Mouse (Mus musculus) heart, postnatal 14 days (tissue): ENCODE measurements around the gene Neurl2. TPM values are rescaled to one million over a fixed set of nuclear protein-coding genes. Genes with fewer than 3 reads are reported as not detected.
"Not testable (repeated sequence)": the region's sequence is repeated elsewhere in the genome, so short reads cannot be mapped to it uniquely, and the experiment has no call there.

Experiments
- DNase-seq, 2 experiments: peaks; one replicate each; pipeline ENCODE4 v3.0.0; 2021 to 2022
- intact Hi-C: fragments of 180-260 bp; cut with DNase I; formaldehyde crosslinking; loops from one replicate; pipeline ENCODE4 v1.15.1; 2025
- total RNA-seq, 2 experiments: library from RNA; stranded (reverse); gene quantifications; 2 replicates each; pipeline ENCODE4 v1.2.3; 2021

Gene Neurl2
- total RNA-seq, 2 experiments from 2014 or later, result 34.6 to 34.7 TPM

GRCm38 (mm10) chr2:164823969-164824368 lies 9.3 kb downstream of the Neurl2 start:
- intact Hi-C loops, result loop anchor here (10.0 kb wide), 1 partner anchor 211 kb away; the partner anchor contains the start of gene Ncoa5
- no peak for DNase-seq

DNA sequence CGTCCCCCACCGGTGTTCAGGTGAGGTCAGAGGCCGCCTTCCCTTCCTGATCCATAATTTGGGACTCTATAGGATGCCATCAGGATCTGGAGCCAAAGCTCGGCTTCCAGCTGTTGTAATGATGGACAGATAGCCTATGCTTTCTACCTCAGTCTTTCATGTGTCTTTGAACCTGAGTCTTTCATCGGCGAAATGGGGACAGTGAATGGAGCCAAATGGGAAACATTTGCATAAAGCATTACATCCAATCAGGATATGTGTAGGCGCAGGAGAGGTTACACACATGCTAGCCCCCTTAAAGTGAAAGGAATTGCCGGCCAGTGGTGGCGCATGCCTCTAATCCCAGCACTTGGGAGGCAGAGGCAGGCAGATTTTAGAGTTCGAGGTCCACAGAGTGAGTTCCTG lies 10.1 kb downstream of the Neurl2 start:
- intact Hi-C loops, result loop anchor here (10.0 kb wide), 1 partner anchor 212 kb away; the partner anchor contains the start of gene Ncoa5
- DNase-seq, result no peak

- peak; percentile 99 to 100 for DNase-seq
- intact Hi-C loops, result loop anchor here (10.0 kb wide), 1 partner anchor 212 kb away; the partner anchor contains the start of gene Ncoa5
Measured at GRCm38 (mm10) chr2:164822636-164823165, 10.6 kb downstream of the Neurl2 start, which contains the start of gene Zswim1. Gene Zswim1 (plus strand): TSS chr2:164822686.

GRCm38 (mm10) chr2:164821060-164821459 lies 12.2 kb downstream of the Neurl2 start:
- no peak for DNase-seq
- intact Hi-C loops, result loop anchor here (10.0 kb wide), 1 partner anchor 214 kb away; the partner anchor contains the start of gene Ncoa5

DNA sequence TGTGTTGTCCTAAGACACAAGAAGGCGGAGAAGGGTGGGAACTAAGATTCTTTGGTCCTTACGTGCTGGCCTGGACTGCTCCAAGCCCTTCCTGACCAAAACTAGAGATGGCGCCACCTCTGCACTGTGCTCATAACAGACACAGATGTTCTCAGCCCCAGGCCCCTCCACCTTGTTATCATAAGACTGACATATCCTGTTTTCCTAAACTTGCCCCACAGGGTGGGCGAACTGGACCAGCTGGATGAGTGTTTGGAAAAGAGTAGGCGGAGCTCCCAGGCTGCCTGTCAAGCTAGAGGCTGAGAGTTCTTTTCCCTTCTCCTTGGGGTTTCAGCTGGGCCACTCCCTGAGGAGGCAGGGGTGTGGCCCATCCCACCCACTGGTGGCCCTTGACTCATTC lies 15.6 kb downstream of the Neurl2 start:
- intact Hi-C loops, result no loop called here
- DNase-seq, result no peak

DNA sequence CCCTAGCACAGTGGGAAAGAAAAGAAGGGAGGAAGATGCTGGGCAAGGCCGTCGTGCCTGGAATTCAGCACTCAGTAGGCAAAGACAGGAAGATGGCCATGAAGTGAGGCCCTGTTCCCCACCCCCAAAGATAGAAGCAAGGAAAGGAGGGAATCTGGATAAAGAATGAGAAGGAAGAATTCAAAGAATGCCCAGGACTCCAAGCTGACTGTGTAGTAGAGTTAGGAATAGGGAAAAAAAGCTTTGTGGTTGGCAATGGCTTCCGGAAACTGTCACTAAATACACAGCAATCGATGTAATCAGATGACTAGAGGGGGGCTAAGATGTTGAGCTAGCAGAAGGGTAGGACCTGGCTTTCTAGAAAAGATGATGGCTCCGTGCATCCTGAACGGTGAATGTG lies 16.1 kb downstream of the Neurl2 start:
- intact Hi-C loops, result no loop called here
- DNase-seq, result no peak

GRCm38 (mm10) chr2:164815821-164816220 lies 17.4 kb downstream of the Neurl2 start:
- no peak for DNase-seq
- intact Hi-C loops, result no loop called here

GRCm38 (mm10) chr2:164815348-164815747 lies 17.9 kb downstream of the Neurl2 start:
- intact Hi-C loops, result no loop called here
- no peak for DNase-seq

DNA sequence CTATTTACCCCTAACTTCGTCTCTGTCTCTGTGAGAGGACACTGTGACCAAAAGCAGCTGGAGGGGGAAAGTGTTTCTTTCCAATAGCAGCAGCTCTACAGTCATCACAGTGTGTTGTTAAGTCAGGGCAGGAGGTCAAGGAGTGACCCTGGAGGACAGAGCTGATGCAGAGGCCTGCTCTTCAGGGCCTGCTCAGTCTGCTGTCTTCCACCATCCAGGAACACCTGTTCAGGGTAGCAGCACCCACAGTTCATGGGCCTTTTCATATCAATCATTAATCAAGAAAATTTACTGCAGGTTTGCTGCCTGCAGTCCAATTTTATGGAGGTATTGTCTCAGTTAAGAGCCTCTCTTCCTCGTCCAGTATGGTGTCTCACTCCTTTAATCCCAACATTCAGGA lies 19.7 kb downstream of the Neurl2 start:
- DNase-seq, result no peak
- intact Hi-C loops, result no loop called here

DNA sequence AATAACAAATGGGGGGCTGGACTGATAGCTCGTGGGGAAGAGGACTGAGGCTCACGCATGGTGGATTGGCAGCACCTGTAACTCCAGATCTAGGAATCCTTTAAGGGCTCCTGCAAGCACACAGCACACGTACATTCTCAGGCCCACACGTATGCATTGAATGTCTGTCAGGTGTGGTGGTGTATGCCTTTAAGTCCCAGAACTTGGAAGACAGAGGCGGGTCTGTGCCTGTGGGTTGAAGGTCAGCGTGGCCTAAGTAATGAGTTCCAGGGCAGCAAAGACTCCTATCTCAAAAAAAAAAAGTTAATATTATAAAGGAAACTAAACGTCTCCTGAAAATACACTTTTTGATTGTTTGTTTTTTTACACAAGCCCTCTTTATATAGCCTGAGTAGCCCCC lies 26.6 kb downstream of the Neurl2 start:
- no peak for DNase-seq
- intact Hi-C loops, result no loop called here

GRCm38 (mm10) chr2:164805332-164805718 lies 27.9 kb downstream of the Neurl2 start:
- no peak for DNase-seq
- intact Hi-C loops, result no loop called here

GRCm38 (mm10) chr2:164804533-164805331 lies 28.5 kb downstream of the Neurl2 start, which contains the start of the genes Acot8 and Zswim3:
Gene Acot8 (minus strand): TSS chr2:164804882.
Gene Zswim3 (plus strand): TSS chr2:164805098.
- DNase-seq, result peak; percentile 96 to 97
- intact Hi-C loops, result no loop called here

DNA sequence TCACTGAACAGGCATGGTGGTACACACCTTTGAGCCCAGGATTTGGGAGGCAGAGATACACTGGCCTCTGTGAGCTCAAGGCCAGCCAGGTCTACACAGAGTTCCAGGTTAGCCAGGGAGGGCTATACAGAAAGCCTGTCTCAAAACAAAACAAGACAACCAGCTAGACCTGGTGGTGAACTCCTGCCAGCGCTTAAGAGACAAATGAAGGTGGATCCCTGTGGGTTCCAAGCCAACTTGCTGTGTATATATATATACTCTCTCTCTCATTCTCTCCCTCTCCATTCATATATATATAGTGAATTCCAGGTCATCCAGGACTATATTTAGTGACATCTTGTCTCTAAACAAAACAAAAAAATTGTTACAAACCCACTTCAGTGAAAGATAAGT lies 29.3 kb downstream of the Neurl2 start:
- no peak for DNase-seq
- intact Hi-C loops, result no loop called here

DNA sequence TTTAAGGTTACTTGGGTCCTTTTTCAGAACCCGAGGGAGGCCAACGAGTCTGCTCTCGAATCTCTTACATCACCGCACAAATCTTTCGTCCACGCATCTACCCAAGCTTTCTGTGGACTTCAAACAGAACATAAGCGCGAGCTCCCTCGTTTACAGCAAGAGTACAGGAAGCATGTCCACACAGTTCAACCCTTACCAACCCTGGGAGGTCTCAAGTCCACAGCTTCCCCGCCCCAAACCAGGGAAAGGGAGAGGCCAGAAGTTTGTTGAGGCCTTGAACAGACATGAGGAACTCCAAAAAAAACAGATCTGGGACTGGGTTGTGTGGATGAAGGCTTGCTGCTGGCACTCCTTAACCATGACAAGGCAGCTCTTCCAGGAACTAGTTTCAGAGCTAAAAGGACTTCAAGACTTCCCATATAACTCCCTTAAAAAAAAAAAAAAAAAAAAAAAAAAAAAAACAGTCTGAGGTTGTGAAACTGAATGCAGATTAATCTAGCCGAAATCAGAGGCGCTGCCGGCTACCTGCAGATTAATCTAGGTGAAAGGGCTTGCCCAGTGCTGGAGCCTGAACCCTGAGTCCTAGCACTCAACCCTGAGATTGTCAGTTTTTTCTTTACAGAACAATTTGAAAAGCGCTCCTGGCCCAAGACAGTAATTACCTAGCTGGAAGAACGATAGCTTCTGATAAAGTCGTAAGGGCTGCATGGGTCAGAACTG lies 29.9 kb downstream of the Neurl2 start:
- intact Hi-C loops, result no loop called here

DNA sequence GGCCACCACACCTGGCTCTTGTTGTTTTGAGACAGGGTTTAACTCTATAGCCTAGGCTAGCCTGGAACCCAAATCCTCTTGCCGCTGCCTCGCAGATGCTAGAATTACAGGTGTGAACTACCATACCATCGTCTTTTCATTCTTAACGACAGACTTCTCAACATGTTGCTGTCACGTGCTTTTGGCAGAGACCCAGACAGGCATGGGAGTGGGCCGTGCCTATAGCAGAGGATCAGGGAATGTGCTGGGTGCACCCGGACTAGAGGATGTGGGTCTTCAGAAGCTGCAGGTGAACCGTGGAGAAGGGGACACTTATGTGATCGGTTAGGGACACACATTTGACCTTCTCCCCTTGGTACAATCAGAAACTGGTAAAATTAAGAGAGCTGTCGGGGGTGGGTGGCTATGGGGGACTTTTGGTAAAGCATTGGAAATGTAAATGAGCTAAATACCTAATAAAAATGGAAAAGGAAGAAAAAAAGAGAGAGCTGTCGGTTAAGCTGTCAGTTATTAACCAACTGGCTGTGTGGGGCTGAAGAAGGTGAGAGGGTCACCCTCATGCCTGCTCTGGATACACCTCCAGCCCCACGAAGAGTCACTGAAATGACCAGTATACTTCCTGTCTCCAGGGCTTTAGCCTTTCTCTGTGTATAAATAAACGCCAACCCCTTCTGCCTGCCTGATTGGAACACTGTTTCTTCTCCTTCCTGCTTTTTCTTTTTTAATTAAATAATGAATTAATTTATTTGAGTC lies 32.8 kb downstream of the Neurl2 start:
- no peak for DNase-seq
- intact Hi-C loops, result no loop called here

More for the DNA sequence above, 29.9 kb downstream of the Neurl2 start:
- no peak for DNase-seq

DNA sequence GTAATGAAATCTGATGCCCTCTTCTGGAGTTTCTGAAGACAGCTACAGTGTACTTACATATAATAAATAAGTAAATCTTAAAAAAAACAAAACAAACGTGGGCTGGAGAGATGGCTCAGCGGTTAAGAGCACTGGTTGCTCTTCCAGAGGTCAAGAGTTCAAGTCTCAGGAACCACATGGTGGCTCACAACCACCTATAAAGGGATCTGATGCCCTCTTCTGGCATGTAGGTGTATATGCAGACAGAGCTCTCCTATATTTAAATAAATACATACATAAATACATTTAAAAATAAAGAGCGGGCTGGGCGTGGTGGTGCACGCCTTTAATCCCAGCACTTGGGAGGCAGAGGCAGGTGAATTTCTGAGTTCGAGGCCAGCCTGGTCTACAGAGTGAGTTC lies 34.7 kb downstream of the Neurl2 start:
- not testable (repeated sequence) for DNase-seq
- intact Hi-C loops, result loop anchor here (5.0 kb wide), 1 partner anchor 206 kb away; the partner anchor contains the start of gene Eppin

GRCm38 (mm10) chr2:164795868-164796267 lies 37.4 kb downstream of the Neurl2 start:
- intact Hi-C loops, result loop anchor here (5.0 kb wide), 1 partner anchor 204 kb away; the partner anchor contains the start of gene Eppin
- DNase-seq, result no peak

DNA sequence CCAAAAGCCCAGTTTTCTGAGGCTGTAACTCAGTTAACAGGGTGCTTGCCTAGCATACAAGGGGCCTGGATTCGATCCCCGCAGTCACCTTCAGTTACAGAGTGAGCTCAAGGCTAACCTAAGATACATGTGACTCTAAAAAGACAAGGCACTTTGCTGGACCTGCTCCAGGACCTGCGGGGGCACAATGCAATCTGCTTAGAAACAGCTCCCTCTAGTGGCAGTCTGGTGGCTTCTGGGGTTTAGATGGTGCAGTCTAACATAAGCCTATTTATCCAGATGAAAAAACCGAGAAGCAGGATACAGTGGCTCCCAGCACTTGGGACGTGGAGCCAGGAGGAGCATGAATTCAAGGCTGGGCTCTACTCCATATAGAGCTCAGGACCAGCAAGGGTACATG lies 39.0 kb downstream of the Neurl2 start:
- intact Hi-C loops, result loop anchor here (5.0 kb wide), 1 partner anchor 117 kb away; no protein-coding TSS in a partner anchor
- peak; percentile 82 to 91 for DNase-seq

DNA sequence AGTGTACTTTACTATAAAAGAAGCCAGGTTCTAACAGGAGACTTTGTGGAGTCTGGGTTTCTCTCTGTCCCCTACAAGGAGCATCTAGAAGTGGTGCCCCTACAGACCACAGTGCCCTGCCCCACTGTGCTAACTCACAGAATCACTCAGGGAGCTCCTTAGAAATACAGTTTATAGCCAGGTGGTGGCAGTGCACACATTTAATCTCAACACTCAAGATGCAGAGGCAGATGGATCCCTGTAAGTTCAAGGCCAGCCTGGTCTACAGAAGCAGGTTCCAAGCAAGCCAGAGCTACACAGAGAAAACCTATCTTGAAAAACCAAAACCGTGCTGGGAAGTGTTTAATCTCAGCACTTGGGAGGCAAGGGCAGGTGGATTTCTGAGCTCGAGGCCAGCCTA lies 39.5 kb downstream of the Neurl2 start:
- no peak for DNase-seq
- intact Hi-C loops, result loop anchor here (5.0 kb wide), 1 partner anchor 116 kb away; no protein-coding TSS in a partner anchor

- DNase-seq, result peak; percentile 55 to 75
- intact Hi-C loops, result loop anchor here (5.0 kb wide), 1 partner anchor 116 kb away; no protein-coding TSS in a partner anchor
Measured at GRCm38 (mm10) chr2:164793236-164793635, 40.0 kb downstream of the Neurl2 start.
